Mouse (Mus musculus): ENCODE measurements around the gene Pax8. TPM values are rescaled to one million over a fixed set of nuclear protein-coding genes. Genes with fewer than 3 reads are reported as not detected.

The Pax8 gene
- polyA plus RNA-seq (2012; ENCODE audit: low replicate concordance) = not detected in 2 replicates

DNA sequence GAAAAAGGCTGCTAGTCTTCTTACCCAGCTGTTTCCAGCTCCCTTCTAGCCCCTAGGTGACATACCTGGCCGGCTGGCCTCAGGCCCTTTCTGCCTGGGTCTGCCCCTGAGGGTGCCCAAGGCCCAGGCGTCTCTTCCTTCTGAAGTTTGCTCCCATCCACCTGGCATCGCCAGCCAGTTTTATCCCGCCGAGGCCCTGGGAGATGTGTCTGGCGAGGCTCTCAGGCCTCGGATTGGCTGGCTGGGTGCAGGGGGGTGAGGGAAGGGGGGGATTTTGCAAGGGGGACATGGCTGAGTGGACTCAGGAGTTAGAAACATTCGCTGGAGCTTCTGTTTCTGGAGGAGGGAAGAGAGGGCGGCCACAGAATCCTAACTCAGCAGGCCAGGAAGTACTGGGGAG is at the start of gene Pax8:
Gene Pax8 (minus strand): TSS at position 180 of the 400 bp plus-strand sequence.

Other genes starting within 250 kb of the Pax8 start
- 0.22 TPM in 1 of 2 replicates, not detected in the other for gene Il1f5, start 198.6 kb downstream of the Pax8 start, polyA plus RNA-seq (2012; ENCODE audit: low replicate concordance)
- gene Il1f10, start 184.4 kb downstream of the Pax8 start, polyA plus RNA-seq (2012; ENCODE audit: low replicate concordance) = not detected in 2 replicates
- 0.25 TPM in 1 of 2 replicates, not detected in the other for gene Il1rn, start 138.7 kb downstream of the Pax8 start, polyA plus RNA-seq (2012; ENCODE audit: low replicate concordance)
- 15.3 and 27.5 TPM in 2 replicates for gene Psd4, start 108.0 kb downstream of the Pax8 start, polyA plus RNA-seq (2012; ENCODE audit: low replicate concordance)